Mouse (Mus musculus) Muller cell, postnatal 12 days (primary cell): ENCODE measurements around the gene Clip3.
A peak's percentile ranks its signal among the peaks of the same experiment; 100 is the strongest.

Experiments
- DNase-seq: peaks from one replicate; pipeline ENCODE4 v3.0.0-alpha.2; 2015; ENCODE audit errors: inconsistent ontology term

The Clip3 gene

GRCm38 (mm10) chr7:30291215-30292131, at the start of gene Clip3:
Clip3 (plus strand) TSS chr7:30291728.
- peak; percentile 88 for DNase-seq

DNA sequence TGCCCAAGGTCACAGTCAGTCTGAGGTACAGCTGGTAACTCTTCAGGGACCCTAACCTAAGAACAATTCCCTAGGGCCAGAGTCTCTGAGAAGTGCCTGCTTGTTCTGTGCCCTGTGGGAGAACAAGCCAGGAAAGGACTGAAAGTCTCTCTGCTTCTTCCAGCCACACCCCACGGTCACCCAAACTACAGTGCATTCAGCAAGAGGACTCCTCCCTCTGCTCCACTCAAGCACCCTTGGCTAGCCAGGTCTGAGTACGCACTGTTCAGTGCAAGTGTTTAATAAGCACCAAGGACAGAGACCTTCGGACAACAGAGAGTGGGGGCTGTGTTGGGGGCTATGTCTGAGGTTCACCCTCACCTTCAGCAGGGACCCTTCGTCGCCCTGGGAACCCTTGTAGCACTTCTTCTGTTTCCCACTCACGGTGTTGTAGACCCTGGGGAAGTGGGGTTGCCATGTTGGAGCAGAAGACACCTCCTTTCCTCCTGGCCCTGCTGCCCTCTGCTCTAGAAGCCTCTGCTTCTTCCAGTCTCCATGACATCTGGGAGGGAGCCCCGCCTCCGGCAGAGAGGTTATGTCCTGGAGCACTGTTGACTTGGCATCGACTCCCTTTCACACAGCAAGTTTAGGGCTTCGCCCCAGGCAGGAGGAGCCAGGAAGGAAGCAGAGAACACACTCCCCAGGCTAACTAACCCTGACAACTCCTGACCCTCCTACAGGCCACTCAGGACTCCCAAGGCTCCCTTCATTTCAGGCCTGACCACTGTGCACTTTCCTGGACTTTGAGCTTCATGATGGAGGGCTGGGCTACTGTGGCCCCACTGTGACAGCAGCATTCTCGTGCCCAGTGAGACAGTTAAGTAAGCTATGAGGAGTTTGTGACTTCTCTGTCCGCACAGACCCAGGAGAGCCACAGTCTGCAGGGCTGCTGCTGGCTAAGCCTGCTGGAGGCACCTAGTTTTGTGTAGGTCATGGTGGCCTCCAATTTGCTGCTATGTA, 39.3 kb upstream of the Clip3 start:
- no peak for DNase-seq

GRCm38 (mm10) chr7:30265041-30265440, 26.5 kb upstream of the Clip3 start:
- no peak for DNase-seq

DNA sequence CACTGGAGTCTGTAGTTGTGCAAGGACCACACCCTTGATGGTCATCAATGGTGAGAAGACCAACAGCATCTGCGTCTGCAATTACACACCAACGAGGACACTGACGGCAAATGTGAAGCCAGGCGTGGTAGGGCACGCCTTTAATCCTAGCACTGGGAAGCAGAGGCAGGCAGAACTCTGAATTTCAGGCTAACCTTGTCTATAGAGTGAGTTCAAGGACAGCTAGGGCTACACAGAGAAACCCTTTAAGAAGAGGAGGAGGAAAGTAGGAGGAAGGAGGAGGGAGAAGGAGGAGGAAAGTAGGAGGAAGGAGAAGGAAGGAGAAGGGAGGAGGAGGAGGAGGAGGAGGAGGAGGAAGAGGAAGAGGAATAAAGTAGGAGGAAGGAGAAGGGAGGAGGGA, 26.0 kb upstream of the Clip3 start:
- no peak for DNase-seq

GRCm38 (mm10) chr7:30265935-30266334, 25.6 kb upstream of the Clip3 start:
- DNase-seq: no peak

GRCm38 (mm10) chr7:30266780-30267179, 24.7 kb upstream of the Clip3 start:
- DNase-seq: no peak

- no peak for DNase-seq
Observed at GRCm38 (mm10) chr7:30269641-30270040, 21.9 kb upstream of the Clip3 start.

DNA sequence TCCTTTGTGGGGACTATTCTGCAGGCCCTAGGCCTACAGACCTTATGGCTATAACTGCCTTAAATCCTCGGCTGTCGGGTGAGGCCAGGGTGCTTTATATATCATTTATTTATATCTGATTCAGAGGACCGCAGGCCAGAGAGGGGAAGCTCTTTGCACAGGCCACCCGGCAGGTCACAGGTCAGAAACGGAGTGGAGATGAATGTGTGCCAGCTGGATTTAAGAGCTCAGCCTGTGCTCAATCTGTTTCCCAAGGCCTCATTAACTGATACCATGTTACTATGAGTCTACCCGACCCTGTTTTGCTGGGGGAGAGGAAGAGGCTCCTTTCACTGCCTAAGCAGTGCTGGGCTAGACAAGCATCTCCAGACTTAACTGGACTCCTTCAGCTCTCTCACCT, 17.1 kb upstream of the Clip3 start:
- no peak for DNase-seq

GRCm38 (mm10) chr7:30278911-30279310, 12.6 kb upstream of the Clip3 start:
- no peak for DNase-seq

DNA sequence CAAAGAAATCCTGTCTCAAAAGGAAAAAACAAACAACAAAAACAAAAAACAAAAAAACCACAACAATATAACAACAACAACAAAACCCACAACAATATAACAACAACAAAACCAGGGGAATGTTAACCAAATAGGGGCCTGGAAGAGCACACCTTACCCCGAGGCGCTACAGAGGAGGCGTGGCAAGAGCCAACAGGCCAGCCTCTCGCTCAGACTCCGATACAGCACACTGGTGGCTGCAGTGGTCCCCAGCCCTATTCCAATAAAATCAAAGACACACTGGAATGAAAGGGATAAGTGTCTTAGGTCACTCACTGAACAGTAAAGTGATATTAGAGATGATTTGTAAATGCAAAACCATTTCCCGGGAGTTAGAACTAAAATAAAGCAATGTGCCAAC, 12.0 kb upstream of the Clip3 start:
- no peak for DNase-seq

- peak; percentile 97 for DNase-seq
Observed at GRCm38 (mm10) chr7:30279951-30280669, 11.4 kb upstream of the Clip3 start, which contains the start of the genes Thap8 and Wdr62. Thap8 (plus strand) TSS chr7:30280094. Wdr62 (minus strand) TSS chr7:30280419.

DNA sequence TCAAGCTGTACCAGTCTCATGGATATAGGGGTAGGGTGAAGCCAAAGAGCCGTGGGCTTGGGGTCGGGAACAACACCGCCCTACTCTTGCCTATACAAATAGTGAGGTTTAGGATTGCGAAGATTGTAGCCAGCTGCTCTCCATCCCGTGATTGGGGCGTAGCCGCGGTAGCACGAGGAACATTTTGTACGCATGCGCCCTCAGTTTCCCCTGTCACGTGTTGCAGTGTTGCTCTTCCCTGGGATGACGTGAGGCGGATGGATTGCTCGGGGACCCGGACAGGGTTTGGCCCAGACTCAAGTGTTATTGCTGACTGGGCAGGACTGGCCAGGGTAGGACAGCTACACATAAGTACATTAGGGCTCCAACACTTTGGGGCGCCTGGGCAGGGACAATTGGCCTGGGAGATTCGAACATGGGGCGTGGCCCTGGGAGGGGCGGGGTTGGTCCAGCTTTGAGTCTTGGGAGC, 10.8 kb upstream of the Clip3 start:
- peak; percentile 94 for DNase-seq

DNA sequence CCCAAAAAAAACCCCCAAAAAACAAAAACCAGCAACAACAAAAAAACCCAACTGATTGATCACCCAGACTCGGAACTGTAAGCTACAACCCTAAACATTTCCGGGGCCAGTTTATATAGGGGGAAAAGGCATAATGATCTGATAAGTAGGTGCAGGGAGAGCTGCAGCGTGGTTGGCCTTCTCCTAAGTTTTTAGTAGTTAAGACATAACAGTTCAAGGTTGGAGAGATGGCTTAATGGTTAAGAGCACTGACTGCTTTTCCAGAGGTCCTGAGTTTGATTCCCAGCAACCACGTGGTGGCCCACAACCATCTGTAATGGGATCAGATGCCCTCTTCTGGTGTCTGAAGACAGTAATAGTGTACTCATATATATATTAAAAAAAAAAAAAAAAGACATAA, 10.0 kb upstream of the Clip3 start:
- DNase-seq: no peak

DNA sequence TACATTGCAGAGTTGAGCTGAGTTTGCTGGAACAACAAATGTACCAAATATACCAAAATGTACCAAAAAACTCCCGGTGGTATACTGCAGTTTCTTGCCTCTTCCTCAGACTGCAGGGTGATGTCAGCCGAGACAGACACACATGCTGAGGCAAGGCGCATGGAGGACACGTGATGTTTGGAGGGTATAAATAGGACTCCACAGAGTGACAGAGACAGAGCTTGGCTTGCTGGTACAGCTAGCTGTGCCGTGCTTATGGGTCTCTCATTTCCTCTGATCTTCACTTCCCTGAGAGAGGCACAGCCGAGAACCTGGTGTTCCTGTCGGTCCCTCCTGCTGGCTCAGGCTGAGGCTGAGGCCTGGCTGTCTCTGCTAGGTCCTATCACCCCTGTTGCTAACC, 8.8 kb upstream of the Clip3 start:
- DNase-seq: no peak

- DNase-seq: peak; percentile 52
Observed at GRCm38 (mm10) chr7:30286701-30287410, 4.7 kb upstream of the Clip3 start.

DNA sequence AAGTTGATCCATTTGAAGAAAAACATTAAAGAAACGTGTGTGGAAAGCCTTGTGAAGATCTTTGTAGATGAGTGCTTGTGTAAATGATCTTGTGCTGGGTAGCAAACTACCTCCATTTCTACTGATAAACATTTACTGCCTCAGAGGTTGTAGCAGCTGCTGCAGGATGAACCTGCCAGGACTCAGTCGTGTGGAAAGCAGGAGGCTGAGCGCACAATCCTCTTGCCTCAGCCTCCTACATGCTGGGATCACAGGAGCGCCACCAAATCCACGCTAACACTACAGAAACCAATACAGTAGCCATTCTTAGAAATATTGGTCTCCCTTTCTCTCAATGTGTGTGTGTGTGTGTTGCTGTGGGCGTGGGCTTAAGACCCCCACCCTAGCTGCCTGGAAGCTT, 3.5 kb upstream of the Clip3 start:
- no peak for DNase-seq

- no peak for DNase-seq
Observed at GRCm38 (mm10) chr7:30289071-30289713, 2.3 kb upstream of the Clip3 start.

DNA sequence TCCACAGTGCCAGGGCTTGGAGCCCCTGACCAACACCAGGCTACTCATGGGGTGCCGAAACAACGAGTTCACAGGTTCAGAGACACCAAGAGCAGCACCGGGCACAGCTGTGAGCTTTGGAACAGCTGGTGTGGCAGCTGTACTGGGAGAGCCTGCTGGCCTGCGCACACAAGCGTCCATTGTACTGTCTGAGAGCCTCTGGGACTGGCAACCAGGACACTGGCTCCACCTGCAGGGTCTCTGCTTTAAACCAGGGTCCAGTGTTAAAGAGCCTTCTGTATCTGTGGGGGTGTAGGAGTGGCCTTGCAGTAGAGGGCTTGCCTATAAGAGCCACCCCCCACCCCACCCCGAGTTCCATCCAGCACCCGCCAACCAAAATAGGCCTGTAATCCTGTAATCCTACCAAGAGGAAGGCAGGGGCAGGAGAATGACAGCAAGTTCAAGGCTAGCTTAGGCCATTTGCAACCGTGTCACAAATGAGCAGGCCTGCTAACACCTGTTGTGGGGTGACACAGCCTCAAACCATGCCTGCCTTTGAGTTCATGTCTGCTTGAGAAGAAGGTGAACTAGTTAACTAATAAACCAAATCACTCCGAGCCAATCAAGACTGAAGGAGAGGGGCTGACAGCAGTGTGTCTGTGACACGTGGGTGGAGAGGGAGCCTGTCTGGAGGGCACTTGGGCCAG, 1.7 kb upstream of the Clip3 start:
- no peak for DNase-seq

DNA sequence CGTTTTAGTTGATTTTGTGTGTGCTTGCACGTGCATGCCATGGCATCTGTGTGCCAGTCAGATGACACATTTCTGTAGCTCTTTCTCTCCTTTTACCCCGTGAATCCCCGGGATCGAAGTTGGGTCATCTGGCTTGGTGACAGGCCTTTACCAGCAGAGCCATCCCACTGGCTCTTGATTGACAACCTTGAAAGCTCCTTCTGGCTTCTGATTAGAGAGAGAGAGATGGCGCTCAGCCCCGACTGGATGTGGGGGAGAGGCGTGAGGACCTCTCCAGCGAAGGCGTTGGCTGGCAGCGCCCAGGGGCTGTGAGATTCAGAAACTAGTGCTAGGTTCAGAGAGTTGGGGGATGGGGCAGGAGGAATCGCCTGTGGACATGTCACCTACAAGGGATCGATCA, 2.3 kb downstream of the Clip3 start:
- peak; percentile 45 for DNase-seq

- no peak for DNase-seq
Observed at GRCm38 (mm10) chr7:30294296-30294695, 2.8 kb downstream of the Clip3 start.
